9 mouse cellular contexts compared by ENCODE assay signal in genomic region chr11:35407341-35408154, GRCm38 (mm10).
DNase-seq lines count a peak whose midpoint lies in the region; ATAC-seq lines count a peak whose summit lies in the region.
"Had no signal": no experiment of that assay in that cellular context is flagged by ENCODE, and none has a peak within 500 bp of the region (broad histone marks: within the 10 kb centered on the region; RNA-seq: fewer than 3 reads in every experiment).

No protein-coding gene starts in this region.

- no peaks in the 10 kb centered on the region for H3K36me3 ChIP-seq in hindbrain, embryonic 14.5 days (replicated peaks; ENCODE audit: control insufficient read depth, insufficient read depth)

- H3K4me1 ChIP-seq in hindbrain, embryonic 14.5 days (replicated peaks; ENCODE audit: control insufficient read depth, insufficient read depth, low read length) = no peaks in the 10 kb centered on the region

- H3K9me3 ChIP-seq in hindbrain, embryonic 14.5 days (ENCODE audit: control insufficient read depth, low read length) = no peaks in the 10 kb centered on the region

- H3K4me2 ChIP-seq in hindbrain, embryonic 14.5 days (replicated peaks) = no peak overlapping the region

- H3K27ac ChIP-seq in hindbrain, embryonic 14.5 days = no peak overlapping the region

- 54% methylated on average over 12 of the region's 12 CpGs for WGBS in hindbrain, embryonic 14.5 days

- ATAC-seq in hindbrain, embryonic 14.5 days (ENCODE audit: low FRiP score) = peak; percentile 74; the same call in 1 of the 2 replicates
- ATAC-seq in erythroblast, adult 5-6 weeks (replicated peaks; ENCODE audit: low FRiP score, poor library complexity, severe bottlenecking) = no peak

- no peak overlapping the region for H3K4me3 ChIP-seq in hindbrain, embryonic 14.5 days (replicated peaks; ENCODE audit: low read length)
- H3K4me3 ChIP-seq: erythroblast, embryonic 14.5 days had no signal

- H3K27me3 ChIP-seq in hindbrain, embryonic 14.5 days (ENCODE audit: control insufficient read depth, insufficient read depth, low read length) = peaks cover 5% of the 10 kb centered on the region

- no peak overlapping the region for H3K9ac ChIP-seq in hindbrain, embryonic 14.5 days

- peak; percentile 92 for DNase-seq in R1 (ENCODE audit: low read depth, low spot score)
- DNase-seq in cerebellum, adult 9-11 months = peak; percentile 85
- peak; percentile 75 to 83 for DNase-seq in frontal cortex, postnatal 36 days (ENCODE audit: low spot score in 2 of 2)
- DNase-seq in hindbrain, embryonic 14.5 days (ENCODE audit: low spot score) = peak; percentile 86
- DNase-seq in layer of hippocampus, postnatal 14 days (ENCODE audit: low spot score in 2 of 2) = peak; percentile 70 to 90
- peak; percentile 56 for DNase-seq in lung, postnatal 25 days (ENCODE audit: low spot score)
- peak; percentile 73 for DNase-seq in right cerebral cortex, postnatal 25 days
